Mouse (Mus musculus) gastrocnemius, postnatal 36 days (tissue): ENCODE data around the gene Sec14l3. TPM values are rescaled to one million over a fixed set of nuclear protein-coding genes. Genes with fewer than 3 reads are reported as not detected.
A peak's percentile ranks its signal among the peaks of the same experiment; 100 is the strongest.

Experiments
- DNase-seq, 2 experiments: peaks; one replicate each; pipeline ENCODE4 v3.0.0; 2022
- intact Hi-C: fragments of 180-260 bp; cut with DNase I; formaldehyde crosslinking; loops from one replicate; pipeline ENCODE4 v1.15.1; 2025
- total RNA-seq, 2 experiments: library from RNA; stranded (reverse); gene quantifications; 2 replicates each; pipeline ENCODE4 v1.2.3; 2021

The Sec14l3 gene
- total RNA-seq, 2 experiments from 2014 or later: not detected

DNA sequence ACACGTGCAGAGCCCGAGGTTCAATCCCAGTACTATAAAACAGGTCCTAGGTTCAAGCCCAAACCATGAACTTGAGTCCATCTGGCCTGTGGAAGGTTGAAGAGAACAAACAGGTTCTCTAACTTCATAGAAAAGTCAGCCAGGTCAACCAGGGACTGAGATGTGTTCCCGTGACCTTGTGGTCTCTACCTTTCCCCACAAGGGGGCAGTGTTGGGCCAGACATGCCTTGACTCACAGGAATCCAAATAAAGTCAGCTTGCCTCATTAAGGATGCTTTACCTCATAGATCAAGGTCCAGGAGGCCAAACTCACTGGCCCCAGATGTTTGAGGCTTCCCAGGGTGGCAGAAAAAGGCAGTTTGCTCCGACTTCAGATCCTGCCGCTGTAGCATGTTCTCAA, 11.1 kb upstream of the Sec14l3 start:
- DNase-seq: peak; percentile 30 to 48
- intact Hi-C loops: loop anchor here (2.0 kb wide), 1 partner anchor 27 kb away; no protein-coding TSS in a partner anchor

DNA sequence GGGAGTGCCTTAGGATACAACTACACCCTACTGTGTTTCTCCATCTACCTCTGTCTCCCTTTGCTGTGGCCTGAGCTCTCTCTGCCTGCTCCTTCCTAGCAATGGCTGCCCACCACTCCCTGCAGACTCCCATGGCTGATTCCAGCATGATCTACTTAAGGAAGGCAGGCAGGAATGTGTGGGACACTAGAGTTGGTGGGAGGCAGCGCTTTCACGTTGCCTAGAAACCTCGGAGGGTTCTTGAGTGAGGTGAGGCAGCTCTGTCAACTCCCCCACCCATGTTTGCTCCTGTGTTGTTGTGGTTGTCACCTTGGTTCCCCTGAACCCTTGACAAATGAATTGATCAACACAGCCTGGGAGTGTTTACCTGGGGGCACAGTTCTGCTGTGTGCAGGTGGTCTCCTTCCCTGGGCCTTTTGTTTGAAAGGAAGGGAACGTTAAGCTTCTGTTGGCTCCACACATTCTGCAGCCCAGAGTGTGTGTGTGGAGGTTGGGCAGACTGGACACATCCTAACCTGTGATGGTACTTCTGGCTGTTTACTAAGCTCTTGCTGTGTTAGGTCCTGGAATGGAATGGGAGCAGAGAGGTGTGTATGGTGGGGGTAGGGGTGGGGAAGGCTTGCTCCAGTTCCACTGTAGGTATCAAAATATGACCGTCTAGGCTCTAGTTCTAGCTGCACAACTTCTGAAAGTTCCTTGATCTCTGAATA, 3.6 kb upstream of the Sec14l3 start:
- no peak for DNase-seq
- intact Hi-C loops: no loop called here

DNA sequence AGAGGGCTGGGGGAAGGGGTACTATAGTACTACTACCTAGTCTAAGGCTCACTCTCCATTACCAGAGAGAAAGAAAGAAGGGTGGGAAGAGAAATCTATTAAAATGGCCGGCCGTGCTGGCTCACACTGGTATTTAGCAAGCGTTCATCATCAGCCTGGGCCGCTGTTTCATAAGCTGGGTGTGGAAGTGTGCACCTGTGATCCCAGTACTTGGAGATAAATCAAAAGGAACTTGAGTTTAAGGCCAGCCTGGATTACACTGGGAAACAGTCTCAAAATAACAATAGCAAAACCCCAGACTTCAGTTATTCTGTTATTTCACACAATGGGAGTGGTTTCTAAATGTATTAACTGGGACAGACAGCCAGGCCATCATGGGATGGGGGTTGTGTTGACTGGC, 2.1 kb upstream of the Sec14l3 start:
- DNase-seq: no peak
- intact Hi-C loops: no loop called here

DNA sequence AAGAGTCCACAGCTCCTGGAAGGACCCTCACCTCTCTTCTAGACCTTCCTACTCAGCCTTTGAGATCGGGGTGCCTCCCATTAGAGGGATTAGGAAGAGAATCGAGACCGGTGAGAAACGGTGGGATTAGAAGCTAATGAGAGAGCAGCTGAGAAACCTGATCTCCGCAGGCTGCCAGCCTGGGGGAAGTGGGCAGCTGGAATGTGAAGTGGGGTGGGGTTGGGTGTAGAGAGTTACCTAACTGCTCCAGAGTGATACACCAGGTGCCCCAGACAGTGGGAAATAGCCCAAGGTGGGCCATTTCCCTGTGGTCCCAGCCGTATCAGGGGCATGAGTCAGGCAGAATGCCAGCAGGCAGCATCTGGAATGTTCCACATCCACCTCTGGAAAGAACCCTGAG, 1.7 kb upstream of the Sec14l3 start:
- intact Hi-C loops: no loop called here
- DNase-seq: no peak

DNA sequence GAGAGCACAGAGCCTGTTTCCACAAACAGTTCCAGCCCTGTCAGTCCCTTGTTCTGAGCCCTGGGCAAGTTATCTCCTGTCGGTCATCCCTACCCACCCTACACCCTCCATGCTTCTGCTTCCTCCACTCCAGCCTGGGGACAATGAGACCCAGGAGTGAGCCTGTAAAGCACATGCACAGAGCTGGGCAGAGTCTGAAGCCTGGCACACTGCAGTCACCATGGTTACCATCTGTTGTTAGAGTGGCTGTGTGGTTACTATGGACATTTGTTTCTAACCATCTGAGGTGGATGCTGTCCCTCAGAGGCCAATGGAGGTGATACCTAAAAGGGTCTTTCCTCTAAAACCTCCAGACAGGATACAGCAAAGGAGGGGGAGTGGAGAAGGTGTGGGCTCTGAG, 5.0 kb downstream of the Sec14l3 start:
- intact Hi-C loops: no loop called here
- no peak for DNase-seq

DNA sequence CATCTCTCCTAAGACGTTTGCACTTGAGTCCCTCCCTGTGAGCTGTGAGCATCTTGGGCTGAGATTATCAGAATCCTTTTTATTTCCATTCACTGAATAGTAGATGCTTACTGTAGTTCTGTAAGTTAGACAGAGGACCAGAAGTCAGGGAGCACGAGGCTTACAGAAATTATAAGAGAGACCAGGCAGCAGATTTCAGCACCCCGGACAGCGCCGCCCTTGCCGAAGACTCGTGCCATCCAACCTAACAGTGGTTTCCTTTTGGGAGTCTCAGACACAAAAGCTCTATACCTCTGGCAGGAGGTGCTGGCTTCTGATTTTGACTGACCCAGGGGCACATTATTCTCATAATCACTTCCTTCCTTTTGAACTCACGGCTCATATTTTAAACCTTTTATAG, 12.0 kb downstream of the Sec14l3 start:
- DNase-seq: peak in 1 of 2 experiments; percentile 18
- intact Hi-C loops: no loop called here

DNA sequence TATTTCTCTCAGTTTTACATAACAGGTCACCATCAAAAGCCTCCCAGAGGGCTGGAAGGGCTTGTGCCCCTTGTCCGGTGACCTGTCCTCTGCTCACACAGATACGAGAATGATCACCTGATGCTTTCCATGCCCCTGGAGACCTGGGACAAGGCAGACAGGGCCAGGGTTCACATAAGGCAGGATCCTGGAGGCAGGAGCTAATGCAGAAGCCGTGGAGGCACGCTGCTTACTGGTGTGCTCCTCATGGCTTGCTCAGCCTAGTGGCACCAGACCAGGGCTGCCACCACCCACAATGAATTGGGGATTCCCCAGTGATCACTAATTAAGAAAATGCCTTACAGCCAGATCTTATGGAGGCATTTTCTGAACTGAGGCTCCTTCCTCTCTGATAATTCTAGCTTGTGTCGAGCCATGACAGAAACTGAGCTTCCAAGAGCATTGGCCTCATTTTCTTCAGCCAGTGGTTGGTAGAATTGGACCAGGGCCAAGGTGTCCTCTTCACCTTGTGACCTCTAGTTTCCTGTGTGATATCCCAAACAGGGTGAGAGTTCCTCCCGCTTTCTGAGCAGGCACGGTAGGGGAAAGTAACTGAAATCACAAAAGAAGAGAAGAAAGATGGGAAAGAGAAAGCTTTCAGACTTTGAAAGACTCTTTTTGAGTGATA, 13.8 kb downstream of the Sec14l3 start:
- DNase-seq: no peak

DNA sequence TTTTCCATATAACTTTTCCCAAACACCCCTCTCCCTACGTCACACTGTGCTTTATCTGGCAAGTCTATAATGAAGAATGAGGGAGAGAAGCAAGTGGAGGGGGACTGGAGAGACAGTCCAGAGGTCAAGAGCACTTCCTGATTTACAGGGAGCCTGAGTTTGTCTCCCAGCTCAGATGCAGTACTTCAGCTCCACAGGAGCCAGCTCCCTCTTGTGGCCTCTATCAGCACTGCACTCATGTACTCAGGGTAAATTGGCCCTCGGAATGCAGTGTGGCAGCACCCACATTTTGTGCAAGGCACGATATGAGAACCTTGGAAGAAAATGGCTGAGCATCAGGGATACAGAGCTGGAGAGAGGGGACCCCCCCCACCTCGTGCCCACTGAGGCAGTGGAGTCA, 15.6 kb downstream of the Sec14l3 start:
- intact Hi-C loops: loop anchor here (2.0 kb wide), 1 partner anchor 27 kb away; no protein-coding TSS in a partner anchor

More for the DNA sequence above, 13.8 kb downstream of the Sec14l3 start:
- intact Hi-C loops: loop anchor here (2.0 kb wide), 1 partner anchor 34 kb away; no protein-coding TSS in a partner anchor

DNA sequence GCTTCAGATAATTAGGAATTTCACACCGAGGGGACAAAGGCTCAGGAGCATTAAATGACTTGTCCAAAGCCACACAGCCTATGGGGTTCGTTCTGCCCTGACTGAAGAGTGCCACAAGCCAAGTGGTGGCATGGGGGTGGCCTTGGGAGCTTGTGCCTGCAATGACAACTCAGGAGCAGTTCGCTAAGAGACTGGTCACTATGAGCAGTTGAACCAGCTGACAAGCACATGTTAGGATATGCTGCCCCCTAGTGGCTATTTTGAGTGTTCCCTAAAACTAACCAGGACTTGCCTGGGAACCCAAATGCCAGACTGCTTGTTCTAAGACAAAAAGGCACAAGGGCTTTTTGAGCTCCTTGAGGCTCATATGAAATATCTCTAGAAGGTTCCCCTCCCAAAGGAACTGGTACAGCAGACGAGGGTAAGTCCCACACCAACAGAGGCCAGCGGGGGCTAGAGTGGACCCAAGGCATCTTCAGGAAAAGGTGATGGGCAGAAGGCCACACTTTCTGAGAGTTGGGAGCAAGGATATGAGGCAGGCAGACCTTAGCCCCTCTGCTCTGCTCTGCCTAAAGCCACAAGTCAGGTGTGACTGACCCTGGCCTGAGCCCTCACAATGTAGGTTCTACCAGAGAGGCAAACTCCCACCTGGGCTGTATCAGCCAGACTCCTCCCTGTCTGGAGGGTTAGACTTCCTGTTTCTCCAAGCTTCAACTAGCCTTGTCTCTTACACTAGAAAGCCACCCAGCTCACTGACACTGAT, 18.9 kb downstream of the Sec14l3 start:
- DNase-seq: no peak
- intact Hi-C loops: loop anchor here (1.0 kb wide), 1 partner anchor 82 kb away; no protein-coding TSS in a partner anchor

More for the DNA sequence above, 15.6 kb downstream of the Sec14l3 start:
- DNase-seq: peak in 1 of 2 experiments; percentile 21

DNA sequence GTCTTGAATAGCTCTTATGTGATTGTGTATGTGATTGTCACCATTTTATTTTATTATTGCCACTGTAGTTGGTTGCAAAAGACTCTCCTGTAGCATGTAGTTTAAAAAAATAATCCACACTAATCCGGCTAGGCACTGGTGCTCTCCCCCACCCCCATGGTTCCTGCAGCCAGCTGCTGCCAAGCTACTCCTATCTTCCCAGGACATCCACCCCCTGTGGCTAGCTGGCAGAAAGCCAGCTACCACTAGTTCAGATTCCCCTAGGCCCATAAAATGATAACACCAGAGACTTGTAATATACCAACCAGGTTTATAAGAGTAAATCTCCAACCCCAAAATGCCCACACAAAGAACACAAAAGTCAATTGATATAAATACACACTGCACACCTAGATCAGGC, 21.6 kb downstream of the Sec14l3 start:
- intact Hi-C loops: no loop called here
- no peak for DNase-seq

DNA sequence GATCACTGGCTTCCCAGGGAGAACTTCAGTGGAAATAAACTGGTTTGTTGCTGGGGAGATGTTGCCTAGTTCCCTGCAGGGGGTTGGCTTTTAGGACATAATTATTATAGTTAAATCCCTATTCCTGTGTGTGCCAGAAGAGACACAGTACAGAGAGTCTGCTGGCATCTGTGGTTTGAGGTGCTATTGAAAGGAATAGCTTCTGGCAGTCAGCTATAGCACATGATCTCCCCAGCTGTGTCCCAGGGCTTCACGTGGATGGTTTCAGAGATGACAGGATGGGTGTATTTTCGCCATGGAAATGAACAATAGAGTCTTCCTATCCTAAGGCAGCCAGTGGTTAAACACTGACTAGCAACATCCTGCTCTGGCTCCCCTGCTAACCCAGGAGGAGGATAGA, 22.6 kb downstream of the Sec14l3 start:
- no peak for DNase-seq
- intact Hi-C loops: no loop called here

DNA sequence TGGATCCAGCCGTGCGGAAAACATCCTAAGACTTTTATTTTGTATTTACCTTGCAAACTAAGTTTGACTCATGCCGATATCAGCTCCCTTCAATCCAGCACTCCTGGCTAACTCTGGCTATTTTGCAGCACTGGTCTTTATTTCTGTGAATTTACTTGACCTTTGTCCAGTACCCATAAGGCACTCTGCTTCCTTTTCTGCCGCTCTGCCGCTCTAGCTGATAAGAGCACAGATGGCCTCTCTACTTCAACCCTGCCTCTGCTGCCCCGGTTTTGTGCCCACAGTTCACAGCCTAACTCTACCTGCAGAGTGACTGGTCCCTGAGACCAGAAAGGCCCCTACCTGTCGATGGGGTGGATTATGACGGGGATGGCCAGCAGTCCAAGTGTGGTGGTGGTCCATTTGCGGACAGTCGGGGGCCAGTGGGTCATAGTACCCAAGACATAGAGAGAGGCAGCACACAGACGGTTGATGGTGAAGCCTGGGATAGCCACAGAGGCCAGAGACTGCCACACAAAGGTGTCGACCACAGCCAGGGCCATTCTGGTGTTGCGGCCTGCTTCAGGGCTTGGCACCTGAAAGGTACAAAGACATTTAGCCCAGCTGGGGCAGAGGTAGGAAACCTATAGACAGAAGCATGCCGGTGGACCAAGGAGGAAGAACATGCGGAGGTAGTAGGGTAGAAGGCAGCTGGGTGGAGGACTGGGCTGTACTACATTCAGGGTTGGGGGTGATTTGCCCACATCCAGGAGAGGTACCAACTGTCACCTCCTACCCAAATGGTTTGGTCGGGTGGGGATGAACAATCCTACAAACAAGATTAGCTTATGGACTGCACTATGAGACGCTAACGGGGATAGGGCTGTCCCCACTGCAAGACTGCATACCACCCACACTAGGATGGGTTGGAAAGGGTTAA, 29.1 kb downstream of the Sec14l3 start:
- intact Hi-C loops: loop anchor here (2.0 kb wide), 1 partner anchor 29 kb away; the partner anchor contains the start of gene Sec14l2

DNA sequence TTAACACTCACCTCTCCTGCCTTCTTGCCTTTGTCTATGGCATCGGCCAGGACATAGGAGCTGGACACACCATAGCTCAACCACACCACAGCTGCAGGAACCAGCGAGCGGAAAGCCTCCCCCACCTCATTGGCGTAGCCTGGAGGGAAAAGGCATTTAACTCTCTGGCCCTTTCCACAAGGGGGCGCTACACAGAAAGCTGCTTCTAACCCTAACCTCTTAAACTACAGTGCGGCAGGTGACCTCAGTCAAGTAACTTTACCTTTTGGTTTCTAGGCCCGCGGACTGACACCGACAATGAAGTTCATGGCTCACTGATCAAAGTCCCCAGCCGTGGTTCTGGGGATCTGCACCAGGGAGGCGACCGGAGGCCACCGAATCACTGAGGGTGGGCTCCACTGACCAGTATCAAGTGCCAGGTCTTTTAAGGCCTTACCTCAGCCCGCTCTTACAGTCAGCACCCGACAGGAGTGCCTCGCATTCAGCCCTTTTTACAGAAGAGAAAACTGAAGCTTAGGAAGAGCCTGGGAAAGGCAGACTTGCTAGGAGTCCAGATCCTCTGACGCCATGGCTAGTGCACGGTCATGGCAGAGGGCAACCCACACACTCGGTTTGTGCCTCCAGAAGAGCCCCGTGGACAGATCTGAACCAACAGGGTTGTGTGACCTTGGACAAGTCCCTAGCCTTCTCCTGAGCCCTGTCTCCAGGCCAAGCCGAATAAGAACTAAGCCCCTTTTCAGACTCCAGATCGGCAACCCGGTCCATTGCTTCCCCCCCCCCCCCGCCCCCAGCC, 29.9 kb downstream of the Sec14l3 start:
- intact Hi-C loops: loop anchor here (2.0 kb wide), 1 partner anchor 28 kb away; the partner anchor contains the start of gene Sec14l2
- peak in 1 of 2 experiments; percentile 60 for DNase-seq

More for the DNA sequence above, 29.1 kb downstream of the Sec14l3 start:
- DNase-seq: no peak

DNA sequence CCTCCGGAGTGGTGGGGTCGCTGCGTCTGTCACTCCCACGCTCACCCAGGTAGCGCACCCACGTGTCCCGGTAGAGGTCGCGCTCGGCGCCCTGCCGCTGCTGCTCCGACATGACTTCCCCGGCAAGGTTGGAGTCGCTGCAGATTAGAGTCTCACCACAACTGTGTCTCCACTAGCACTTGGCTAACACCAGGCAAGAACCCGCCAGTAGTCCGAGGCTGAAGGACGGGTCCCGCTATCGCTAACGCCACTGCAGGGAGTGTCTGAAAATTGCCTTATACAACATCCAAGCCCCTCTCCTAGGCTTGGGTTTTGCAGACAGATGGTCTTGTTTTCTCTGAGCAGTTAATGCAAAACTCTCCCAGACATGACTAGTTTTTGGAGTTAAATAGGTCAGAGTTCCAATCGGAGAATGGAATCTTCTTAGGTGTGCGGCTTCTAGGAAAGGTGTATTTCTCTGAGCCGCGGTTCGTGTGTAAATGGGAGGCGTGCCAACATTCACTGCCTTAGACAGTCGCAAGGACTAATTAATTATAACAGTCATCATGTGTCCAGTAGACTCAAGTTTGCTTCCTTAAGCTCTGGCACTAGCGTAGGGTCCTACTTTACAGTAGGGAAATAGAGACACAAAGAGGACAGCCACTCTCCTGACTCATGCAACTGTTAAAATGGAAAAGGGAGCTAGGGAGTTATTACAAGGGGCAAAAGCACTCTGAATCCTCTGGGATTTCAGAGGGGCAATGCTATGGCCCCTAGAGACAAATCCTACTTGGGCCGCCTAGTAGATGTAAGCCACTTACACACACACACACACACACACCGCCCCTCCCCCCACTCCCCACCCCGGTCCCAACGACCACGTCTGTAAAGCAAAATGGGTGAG, 30.8 kb downstream of the Sec14l3 start, which contains the start of gene Mtfp1:
Gene Mtfp1, minus strand, starts transcription at position 275 of the 883 bp plus-strand sequence.
- intact Hi-C loops: loop anchor here (2.0 kb wide), 1 partner anchor 27 kb away; the partner anchor contains the start of gene Sec14l2
- peak; percentile 27 to 45 for DNase-seq

DNA sequence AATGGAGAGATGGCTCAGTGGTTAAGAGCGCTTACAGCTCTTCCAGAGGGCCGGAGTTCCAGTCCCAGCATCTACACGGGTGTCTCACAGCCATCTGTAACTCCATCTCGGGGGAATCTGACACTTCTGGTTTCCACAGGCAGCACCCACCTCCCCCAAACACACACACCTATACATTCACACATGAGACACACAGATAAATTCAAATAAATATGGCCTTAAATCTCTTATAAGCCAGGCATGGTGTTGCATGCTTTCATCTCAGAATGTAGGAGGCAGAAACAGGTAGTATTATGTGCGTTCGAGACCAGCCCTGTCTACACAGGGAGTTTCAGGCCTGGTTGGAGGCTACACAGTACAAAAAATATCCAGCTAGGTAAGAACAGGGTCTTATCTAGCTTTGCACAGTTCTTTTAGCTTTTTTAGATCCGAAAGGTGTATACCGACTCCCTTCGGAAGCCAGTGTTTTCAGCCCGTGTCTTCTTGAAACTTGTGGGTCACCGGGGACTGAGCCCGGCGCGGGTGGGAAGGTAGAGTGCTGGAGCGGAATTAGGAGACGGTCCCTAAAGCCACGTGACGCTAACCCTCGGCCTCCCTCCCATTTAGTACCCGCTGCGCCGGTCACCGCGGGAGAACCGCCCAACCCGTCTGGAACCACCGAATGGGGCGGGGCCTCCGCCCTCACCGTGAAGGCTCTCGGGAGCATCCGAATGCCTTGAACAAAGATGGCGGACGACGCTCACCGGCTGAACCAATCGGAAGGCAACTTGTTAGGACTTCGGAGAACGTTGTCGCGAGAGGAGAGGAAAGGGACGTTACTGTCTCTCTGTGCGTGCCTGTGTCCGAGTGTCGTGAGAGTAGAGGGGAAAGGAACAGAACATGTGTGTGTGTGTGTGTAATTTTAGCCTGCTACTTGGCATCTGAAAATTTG, 31.7 kb downstream of the Sec14l3 start:
- intact Hi-C loops: no loop called here
- DNase-seq: peak; percentile 96 to 98

DNA sequence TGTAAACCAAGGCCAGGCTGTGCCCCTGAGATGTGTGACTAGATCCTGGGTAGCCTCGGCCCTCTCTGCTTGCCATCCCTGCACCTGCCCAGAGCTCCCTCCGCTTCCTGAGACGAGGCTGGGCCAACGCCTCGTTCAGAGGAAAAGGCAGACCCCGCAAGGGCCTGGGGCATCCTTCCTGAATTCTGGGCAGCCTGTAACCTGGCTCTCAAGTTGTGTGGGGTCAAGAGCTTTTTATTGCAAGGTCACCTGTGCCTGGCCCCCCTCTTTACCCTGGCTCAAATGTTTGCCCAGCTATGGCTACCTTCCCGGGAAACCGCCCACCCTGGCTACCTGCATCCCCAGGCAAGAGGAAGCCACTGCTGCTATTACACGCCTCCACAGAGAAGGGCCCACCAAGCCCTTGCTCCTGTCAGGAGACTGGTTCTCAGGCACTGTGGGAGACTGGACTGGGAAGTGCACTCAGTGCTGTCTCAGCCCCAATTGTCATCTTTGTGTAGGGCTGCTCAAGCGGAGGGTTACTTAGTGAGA, 32.5 kb downstream of the Sec14l3 start:
- intact Hi-C loops: no loop called here

More for the DNA sequence above, 32.5 kb downstream of the Sec14l3 start:
- DNase-seq: no peak
